Mouse (Mus musculus) kidney, adult 9 months (tissue): ENCODE data around the gene Acsf3.

Experiments used
- DNase-seq: peaks from one replicate; pipeline ENCODE4 v3.0.0; 2022

Gene Acsf3

DNA sequence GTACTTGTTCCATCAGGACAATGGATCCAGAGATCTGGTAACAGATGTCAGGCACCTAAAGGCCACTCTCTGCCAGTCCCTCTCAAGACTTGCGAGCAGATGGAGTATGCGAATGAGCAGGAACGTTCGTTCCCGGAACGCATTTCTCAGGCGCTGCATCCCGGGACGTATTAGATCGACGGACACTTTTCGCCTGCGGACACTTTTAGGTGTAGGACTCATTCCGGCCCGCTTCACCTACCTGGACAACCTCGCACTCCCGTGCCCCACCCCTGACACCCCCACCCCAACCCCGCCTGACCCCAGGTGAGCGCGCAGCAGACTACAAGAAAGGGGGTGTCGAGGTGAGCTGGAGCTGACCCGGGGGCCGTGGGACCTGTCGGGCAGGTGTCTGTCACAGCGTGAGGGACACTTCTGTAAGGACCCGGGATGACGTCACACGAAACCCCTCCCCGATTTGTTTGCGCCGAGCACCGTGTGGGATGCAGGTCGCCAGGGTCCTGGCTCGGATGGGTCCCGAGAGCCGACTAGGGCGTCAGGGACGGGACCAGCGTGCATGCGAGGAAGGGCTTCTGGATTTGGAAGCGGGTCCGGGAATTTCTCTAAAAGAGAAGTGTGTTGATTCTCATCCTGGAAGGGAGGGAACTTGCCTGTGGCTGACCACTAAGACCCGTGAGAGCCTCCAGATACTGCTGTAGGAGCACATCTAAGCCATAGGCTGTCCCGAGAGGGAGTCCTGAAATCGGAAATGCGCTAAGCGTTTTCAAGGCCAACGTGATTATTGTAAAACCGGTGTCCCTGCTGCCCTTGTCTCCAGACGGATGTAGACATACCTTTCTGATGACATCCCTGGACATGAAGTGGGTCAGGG lies at the start of gene Acsf3:
Acsf3 (plus strand) TSS at position 202 of the 871 bp plus-strand sequence.
- peak; percentile 68 for DNase-seq

- no peak for DNase-seq
Observed at GRCm38 (mm10) chr8:122726789-122727188, 48.5 kb upstream of the Acsf3 start.

- DNase-seq = no peak
Observed at GRCm38 (mm10) chr8:122727412-122727811, 47.9 kb upstream of the Acsf3 start.

DNA sequence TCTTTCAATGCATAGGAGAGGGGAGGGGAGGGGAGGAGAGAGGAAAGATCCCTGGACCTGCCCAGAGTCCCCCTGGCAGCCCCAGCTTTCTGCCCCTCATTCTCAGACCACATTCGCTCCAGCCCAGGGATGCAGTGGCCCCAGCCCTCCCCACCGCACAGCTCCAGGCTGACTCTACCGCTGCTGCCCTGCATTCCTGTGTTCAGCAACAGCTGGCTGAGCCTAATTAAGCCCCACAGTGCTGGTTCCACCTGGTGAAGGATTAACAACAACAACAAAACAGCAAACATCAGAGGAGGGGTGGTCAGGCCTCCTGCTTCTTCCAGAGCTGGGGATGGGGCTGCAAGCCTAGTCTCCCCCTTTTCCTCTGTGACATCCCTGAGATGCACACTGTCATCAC lies 46.7 kb upstream of the Acsf3 start:
- DNase-seq = no peak

DNA sequence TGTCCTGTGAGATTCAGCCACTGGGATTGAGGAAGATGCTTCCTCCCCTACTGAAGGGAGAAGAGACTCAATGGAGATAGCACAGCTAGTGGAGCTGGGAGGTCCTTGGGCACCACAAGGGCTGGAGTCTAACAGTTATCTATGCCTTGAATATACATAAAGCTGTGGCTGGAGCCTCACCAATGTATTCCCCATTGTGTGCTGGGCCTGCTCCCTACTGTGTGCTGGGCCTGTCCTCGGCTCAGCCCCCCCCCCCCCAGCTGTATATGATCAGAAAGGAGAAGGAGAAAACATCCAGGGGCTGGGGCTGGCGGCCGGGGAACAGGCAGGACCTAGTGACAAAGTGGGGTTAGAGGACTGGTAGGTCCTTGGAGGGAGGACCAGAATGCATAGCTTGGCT lies 40.2 kb upstream of the Acsf3 start:
- no peak for DNase-seq

DNA sequence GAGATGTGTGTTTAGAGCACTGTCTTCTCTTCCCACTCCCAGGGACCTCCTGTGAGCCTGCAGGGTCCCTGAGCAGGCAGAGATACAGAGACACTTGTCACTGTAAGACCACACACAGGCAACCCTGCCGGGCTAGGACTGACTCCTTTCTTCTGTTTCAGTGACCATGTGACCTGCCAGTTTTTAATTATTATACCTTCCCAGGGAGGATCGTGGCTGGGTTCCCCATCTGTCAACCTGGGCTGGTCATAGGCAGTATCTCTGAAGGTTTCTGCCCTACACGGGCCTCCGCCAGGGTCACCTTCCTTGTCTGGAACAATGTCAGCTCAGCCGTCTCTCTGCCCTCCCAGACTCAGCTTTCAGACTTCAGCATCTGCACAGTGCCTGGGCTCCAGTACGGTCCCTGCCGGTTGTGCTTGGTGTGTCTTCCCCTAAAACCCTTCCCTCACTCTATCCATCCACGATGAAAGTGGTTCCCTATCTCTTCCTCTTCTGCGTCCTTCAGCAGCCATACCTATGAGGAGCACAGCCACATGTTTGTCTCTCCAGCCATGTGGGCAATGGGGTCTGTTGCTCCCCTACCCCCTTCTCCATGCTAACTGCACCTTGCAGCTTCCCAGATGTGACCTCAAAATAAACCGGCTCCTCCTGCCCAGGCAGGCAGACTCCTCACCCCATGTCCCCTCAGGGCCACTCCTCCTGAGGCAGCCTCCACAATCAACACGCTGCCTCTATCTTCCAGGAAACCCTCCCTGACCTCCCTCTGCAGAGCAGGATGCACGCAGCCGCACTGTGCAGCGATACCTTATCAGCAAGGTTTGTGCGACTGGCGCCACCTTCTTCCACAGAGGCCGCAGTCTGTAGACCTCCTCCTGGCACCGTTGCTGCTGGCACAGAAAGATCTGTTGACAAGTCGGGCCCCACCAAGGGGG lies 39.5 kb upstream of the Acsf3 start:
- no peak for DNase-seq

DNA sequence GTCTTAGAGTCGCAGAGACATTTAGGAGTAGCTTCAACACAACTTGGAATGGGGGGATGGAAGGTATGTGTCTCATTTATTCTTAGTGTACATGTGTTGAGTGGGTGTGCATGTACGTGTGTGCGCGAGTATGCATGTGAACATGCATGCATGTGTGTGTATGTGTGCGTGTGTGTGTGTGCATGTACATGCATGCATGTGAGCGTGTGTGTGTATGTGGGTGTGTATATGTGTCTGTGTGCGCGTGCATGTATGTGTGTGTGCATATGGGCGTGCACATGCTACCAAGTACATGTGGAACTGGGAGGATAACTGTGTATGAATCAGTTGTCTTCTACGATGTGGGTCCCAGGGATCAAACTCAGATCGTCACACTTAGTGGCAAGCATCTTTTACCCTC lies 38.7 kb upstream of the Acsf3 start:
- DNase-seq = no peak

DNA sequence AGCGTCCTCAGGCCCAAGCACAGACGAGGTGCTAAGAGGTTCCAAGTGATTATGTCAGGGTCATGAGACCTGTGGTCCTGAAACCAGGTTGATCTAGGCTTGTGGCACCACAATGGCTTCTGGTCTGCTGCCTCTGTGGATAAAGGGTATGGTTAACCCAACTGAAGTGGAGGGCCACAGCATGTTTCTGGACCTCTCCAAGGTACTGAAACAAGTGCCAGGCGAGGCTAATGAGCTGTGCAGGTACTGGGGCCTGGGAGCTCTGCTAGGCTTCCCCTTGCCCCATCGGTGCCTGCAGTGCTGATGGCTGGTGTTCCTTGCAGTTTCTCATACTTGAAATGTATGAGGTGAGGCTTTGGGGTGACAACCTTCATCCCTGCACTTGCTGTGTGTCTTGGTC lies 38.2 kb upstream of the Acsf3 start:
- DNase-seq = no peak

GRCm38 (mm10) chr8:122737886-122738285 lies 37.4 kb upstream of the Acsf3 start:
- no peak for DNase-seq

GRCm38 (mm10) chr8:122739102-122739725 lies 36.1 kb upstream of the Acsf3 start:
- no peak for DNase-seq

DNA sequence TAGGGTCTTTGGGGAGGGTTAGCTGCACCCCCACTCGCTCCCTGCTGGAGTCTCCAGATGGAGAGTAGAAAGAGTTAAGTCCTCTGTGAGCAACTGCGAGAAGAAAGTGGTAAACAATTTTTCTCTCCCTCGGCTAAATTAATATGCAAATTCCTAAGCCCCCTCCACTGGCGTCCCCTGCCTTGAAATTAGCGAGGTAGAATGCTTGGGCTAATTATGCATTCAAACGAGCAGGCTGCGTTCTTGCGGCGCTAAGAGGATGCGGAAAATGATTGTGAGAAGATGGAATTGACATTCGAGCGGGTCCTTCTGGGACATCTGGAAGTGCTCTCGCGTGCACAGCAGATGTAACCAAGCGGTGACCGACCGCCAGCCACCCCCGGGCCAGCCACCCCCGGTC lies 32.8 kb upstream of the Acsf3 start:
- no peak for DNase-seq

GRCm38 (mm10) chr8:122745022-122745749 lies 30.1 kb upstream of the Acsf3 start:
- DNase-seq = no peak

DNA sequence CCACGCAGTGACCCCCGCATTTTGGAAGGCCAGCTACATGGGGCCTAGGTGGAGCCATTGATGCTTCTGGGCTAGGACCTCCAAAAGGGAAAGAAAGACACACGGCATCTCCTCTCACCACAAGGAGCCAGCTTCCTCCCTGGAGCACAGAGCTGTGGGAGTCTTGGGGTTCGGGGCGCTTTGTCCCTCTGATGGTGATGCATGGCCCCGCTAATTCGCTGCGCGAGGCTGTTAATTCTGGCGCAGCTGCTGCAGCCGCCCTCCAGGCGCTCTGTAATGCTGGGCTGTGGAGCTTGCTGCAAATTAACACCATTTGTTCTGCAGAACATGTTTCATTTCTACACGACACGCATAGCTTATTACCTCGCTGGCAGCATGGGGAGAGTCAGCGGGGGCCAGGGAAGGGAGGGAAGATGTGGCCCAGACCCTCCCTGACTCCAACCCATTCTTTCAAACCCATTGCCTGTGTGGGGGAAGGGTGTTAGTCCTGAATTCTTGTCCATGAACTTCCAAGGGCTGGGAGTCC lies 29.5 kb upstream of the Acsf3 start:
- no peak for DNase-seq

DNA sequence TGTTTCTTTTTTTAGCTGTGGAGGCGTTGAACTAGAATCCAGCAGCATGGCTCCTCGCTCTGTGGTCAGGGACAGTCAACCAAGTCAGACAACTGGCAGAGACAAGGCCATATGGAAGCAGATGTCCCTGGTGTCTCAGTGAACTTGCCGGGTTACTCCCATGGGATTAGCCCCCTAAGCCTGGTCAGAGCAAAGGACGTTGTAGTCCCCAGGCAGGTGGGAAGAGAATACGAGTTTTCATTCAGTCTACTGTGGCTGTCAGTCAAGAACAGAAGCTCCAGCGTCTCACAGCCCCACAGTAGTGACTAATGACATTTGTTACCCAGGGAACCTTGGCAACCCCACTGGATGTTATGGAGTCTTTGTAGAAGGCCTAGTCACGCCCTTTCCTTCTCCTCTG lies 28.8 kb upstream of the Acsf3 start:
- no peak for DNase-seq

DNA sequence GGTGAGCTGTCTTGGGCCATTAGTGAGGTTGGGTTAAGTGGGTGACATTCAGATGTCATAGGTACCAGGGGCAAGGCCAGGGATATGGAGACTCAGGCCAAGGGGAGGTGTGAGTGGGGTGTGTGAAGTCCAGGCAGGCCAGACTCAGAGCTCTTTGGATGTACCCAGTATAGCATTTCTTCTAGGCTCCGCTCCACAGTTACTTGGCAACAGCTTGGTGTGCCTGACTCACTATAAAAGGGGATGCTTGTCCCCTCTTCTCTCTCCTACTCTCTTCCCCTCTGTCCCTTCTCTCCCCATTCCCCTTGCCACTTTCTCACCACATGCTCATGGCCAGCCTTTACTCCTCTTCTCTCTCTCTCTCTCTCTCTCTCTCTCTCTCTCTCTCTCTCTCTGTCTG lies 27.5 kb upstream of the Acsf3 start:
- DNase-seq = no peak

- DNase-seq = no peak
Observed at GRCm38 (mm10) chr8:122749333-122749958, 25.8 kb upstream of the Acsf3 start.

DNA sequence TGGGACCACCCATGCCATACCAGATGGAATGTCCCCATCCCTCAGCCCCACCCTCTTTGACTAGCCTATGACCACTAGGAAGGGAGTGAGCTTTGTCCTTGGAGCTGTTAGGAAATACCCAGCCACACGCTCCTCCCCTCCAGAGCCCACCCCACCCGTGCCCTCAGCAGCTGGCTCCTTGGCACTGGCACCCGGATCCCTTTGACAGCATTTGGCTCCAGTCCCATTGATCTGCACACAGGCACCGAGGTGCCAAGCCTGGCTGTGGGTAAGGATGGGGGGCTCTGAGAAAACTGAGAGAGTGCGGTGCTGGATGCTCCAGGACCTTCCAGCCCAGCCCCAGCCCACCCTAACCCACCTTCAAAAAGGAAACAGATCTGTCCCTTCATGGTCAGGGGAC lies 23.9 kb upstream of the Acsf3 start:
- DNase-seq = no peak

DNA sequence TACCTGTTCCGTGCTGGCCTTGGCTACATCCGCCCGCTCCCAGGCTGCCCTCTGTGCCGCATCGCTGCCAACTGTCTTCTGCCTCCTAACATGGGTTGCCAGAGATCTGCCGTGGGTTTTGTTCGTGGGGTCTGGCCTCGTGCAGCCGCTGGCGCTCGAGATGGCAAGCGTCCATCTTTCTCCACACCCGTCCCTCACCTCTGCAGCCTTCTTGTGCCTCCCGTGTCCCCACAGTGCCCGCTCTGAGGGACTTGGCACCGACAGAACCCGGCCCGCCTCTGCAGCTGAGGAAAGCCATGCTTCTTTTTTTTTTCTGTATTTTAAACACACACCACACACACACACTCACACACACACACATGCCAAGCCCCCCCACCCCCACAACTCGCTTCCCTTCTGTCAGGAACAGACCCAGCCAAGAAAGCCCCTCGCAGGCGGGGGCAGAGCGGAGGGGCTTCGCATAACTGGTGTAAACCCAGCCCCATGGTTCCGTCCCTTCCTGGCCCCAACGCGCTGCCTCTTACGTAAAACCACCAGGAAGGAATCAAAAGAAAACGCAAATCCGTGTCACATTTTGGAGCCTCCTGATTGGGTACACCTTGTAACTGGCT lies 23.1 kb upstream of the Acsf3 start:
- DNase-seq = no peak

- no peak for DNase-seq
Observed at GRCm38 (mm10) chr8:122758597-122758996, 16.7 kb upstream of the Acsf3 start.

DNA sequence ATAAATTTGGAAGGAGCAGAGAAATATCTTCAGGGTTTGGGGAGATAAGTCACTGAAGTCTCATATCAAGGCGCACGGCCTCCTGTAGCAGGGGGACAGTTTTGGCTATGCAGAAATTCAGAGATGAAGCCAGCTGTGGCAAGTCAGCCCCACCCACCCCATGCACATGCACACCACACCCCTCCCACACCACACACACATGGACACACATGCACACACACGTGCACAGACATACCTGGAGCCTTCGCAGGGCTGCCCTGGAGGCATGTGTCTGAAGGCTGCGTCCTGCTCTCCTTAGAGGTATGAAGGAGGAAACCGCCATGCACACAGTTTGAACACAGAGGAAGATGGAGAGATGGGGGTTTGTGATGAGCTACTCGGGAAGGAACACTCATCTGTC lies 15.2 kb upstream of the Acsf3 start:
- DNase-seq = no peak

- DNase-seq = no peak
Observed at GRCm38 (mm10) chr8:122761109-122761508, 14.2 kb upstream of the Acsf3 start.
